Mouse (Mus musculus): ENCODE results near the gene Krt20.
A peak's percentile ranks its signal among the peaks of the same experiment; 100 is the strongest.

Krt20 gene

GRCm38 (mm10) chr11:99406186-99406585 lies 31.8 kb downstream of the Krt20 start:
- no peak for DNase-seq

- no peak for DNase-seq
These were observed 37.9 kb downstream of the Krt20 start for GRCm38 (mm10) chr11:99399956-99400549.

GRCm38 (mm10) chr11:99398832-99399231 lies 39.1 kb downstream of the Krt20 start:
- no peak for DNase-seq

- DNase-seq: no peak
These were observed 39.9 kb downstream of the Krt20 start for GRCm38 (mm10) chr11:99398084-99398483.

GRCm38 (mm10) chr11:99396661-99397060 lies 41.3 kb downstream of the Krt20 start:
- no peak for DNase-seq

GRCm38 (mm10) chr11:99396034-99396433 lies 41.9 kb downstream of the Krt20 start:
- no peak for DNase-seq

- DNase-seq: no peak
These were observed 45.5 kb downstream of the Krt20 start for GRCm38 (mm10) chr11:99392492-99392891.

GRCm38 (mm10) chr11:99391375-99391774 lies 46.6 kb downstream of the Krt20 start:
- DNase-seq: no peak

GRCm38 (mm10) chr11:99390866-99391265 lies 47.1 kb downstream of the Krt20 start:
- no peak for DNase-seq

GRCm38 (mm10) chr11:99389264-99389663 lies 48.7 kb downstream of the Krt20 start, which contains the start of gene Krt10:
Gene Krt10, minus strand, starts transcription at chr11:99389364.
- no peak for DNase-seq

GRCm38 (mm10) chr11:99388661-99389060 lies 49.3 kb downstream of the Krt20 start:
- no peak for DNase-seq

- DNase-seq: peak; percentile 82 to 83
These were observed 51.9 kb downstream of the Krt20 start for GRCm38 (mm10) chr11:99385813-99386721.

- peak; percentile 84 to 85 for DNase-seq
These were observed 58.4 kb downstream of the Krt20 start for GRCm38 (mm10) chr11:99379568-99379967.
